Mouse (Mus musculus) thymus, adult 2 months (tissue): Measurements from ENCODE around the gene Tmem248.

Source experiments
- CTCF ChIP-seq: fragments of 200-500 bp; IDR thresholded peaks from 2 replicates; pipeline ENCODE4 v1.5.1; 2012; ENCODE audit warnings: mild to moderate bottlenecking, control low read depth, low read length, moderate library complexity, borderline replicate concordance; ENCODE audit not compliant: control insufficient read depth, poor library complexity, insufficient read depth; ENCODE audit errors: extremely low read depth
- POLR2A ChIP-seq: fragments of 200-500 bp; IDR thresholded peaks from 2 replicates; pipeline ENCODE4 v1.6.1; 2012; ENCODE audit warnings: mild to moderate bottlenecking, low read length, control low read depth, moderate library complexity; ENCODE audit not compliant: control insufficient read depth, poor library complexity, insufficient read depth; ENCODE audit errors: extremely low read depth

DNA sequence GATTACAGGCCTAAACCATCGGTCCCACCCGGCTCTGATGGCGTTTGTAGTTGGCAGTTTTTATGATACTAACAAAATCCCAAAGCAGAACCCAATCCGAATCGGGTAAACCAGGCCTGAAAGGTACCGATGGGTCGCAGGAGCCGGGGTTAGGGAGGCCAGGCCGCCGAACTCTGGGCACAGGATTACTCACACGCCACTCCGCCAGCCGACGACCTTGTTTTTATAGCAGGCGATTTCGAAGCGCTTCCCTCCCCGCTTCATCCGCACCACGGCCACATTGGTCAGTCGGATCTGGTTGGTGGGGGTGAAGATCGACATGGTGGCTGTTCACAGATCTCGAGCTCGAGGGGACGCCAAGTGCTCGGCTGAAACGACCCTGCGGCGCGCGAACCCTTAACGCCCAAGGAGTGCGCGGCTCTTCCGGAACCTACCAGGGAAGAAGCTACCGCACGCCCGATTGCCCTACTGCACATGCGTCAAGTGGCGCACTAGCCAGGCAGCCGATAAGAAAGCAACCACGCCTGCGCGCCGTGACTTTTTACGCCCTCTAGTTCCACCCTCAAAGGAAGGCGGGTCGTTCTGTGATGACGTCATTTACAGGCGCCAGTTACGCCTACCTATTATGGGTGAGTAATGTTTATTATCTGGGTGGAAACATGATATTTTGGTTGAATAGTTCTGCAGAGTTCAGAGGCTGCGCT lies 38.3 kb downstream of the Tmem248 start, which contains the start of the genes Sbds and Tyw1:
- TF ChIP-seq CTCF (no peak; the same call in 1 of the 2 replicates), POLR2A (peak; percentile 93)
